In the genomic region with DNA sequence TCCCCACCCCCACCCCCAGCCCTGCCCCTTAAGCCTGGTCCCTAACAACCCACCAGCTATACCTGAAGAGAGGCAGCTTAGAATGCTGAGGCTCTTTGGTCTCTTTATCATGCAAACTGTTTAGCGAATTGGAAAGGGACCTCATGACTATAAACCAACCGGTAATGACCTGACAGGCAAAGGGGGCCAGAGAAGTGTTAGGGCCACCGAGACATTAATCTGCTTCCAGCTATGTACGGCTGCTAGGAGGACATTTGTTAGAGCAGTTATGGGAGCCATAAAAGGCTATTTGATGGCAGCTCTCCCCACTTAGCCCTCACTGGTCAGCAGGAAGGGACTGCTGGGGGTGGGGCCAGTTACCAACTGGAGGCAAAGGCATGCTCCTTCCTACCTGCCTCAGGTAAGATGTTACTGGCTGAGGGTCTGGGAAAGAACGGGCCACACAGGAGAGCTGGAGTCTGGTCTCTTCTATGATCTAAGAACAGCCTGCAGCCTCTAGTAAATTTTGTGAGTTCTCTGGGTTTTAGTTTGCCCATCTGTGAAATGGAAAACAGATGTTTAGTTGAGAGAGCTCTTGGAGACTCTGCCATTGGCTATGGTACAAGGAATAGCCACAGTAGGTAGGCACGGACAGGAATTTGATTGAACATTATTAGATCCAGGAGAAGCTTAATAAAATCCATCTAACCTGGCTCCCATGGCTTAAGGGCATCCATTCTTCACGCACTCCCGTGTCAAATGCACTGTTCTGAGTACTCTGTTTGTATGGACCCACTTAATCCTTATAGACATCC, we compare ENCODE assay signal across 29 mouse cellular contexts.
DNase-seq lines count a peak whose midpoint lies in the region; ATAC-seq lines count a peak whose summit lies in the region.
"Had no signal": no experiment of that assay in that cellular context is flagged by ENCODE, and none has a peak within 500 bp of the region (broad histone marks: within the 10 kb centered on the region; RNA-seq: fewer than 3 reads in every experiment).

No protein-coding gene starts in this region.

- H3K9ac ChIP-seq in embryonic facial prominence, embryonic 11.5 days (replicated peaks; ENCODE audit: low read length) = no peak overlapping the region
- no peak overlapping the region for H3K9ac ChIP-seq in liver, embryonic 15.5 days
- H3K9ac ChIP-seq in limb, embryonic 13.5 days = no peak overlapping the region
- H3K9ac ChIP-seq: embryonic facial prominence, embryonic 15.5 days; hindbrain, embryonic 13.5 days; kidney, embryonic 15.5 days; lung, embryonic 14.5 days; midbrain, embryonic 15.5 days had no signal

- peak; percentile 55; the same call in 1 of the 2 replicates for ATAC-seq in embryonic facial prominence, embryonic 11.5 days (replicated peaks; ENCODE audit: insufficient number of reproducible peaks, low FRiP score, low TSS enrichment, low read depth)
- ATAC-seq in liver, embryonic 15.5 days (ENCODE audit: insufficient read depth) = no peak
- ATAC-seq in limb, embryonic 13.5 days (ENCODE audit: low FRiP score, low read depth) = no peak; the same call in 1 of the 2 replicates
- ATAC-seq: forebrain, embryonic 14.5 days; inflammation-experienced regulatory T-cells, adult 6 months; midbrain, embryonic 15.5 days had no signal

- no peaks in the 10 kb centered on the region for H3K4me1 ChIP-seq in embryonic facial prominence, embryonic 11.5 days (ENCODE audit: control insufficient read depth, insufficient read depth, low read length)
- H3K4me1 ChIP-seq in embryonic facial prominence, embryonic 10.5 days = peaks cover 39% of the 10 kb centered on the region
- H3K4me1 ChIP-seq in liver, embryonic 15.5 days (replicated peaks) = peaks cover 82% of the 10 kb centered on the region
- H3K4me1 ChIP-seq in limb, embryonic 13.5 days = peaks cover 34% of the 10 kb centered on the region
- H3K4me1 ChIP-seq: kidney, embryonic 15.5 days had no signal

- no peak overlapping the region; the same call in 1 of the 2 replicates for H3K27ac ChIP-seq in embryonic facial prominence, embryonic 11.5 days (replicated peaks; ENCODE audit: low read depth, low read length)
- no peak overlapping the region for H3K27ac ChIP-seq in embryonic facial prominence, embryonic 10.5 days (replicated peaks)
- peak overlapping the region; percentile 97; the same call in 1 of the 2 replicates for H3K27ac ChIP-seq in liver, embryonic 15.5 days (replicated peaks)
- H3K27ac ChIP-seq in limb, embryonic 13.5 days = no peak overlapping the region
- H3K27ac ChIP-seq: embryonic facial prominence, embryonic 15.5 days; hindbrain, embryonic 13.5 days; kidney, embryonic 15.5 days; layer of hippocampus, adult 2 months; left cerebral cortex, adult 2 months; midbrain, embryonic 10.5 days; midbrain, embryonic 15.5 days had no signal

- peak; percentile 61 for DNase-seq in embryonic facial prominence, embryonic 11.5 days (ENCODE audit: low spot score)
- DNase-seq in embryonic facial prominence, embryonic 10.5 days (ENCODE audit: low spot score) = no peak
- DNase-seq in liver = no peak
- peak; percentile 74 for DNase-seq in forelimb bud, embryonic 11.5 days (ENCODE audit: low read depth, low spot score)
- DNase-seq in cerebellum, postnatal 14 days = no peak
- DNase-seq: adrenal gland, adult 8-10 months; cerebellum, adult 9-10 months; embryo, embryonic 11 days; gastrocnemius, postnatal 25 days; heart, adult 18-20 months; heart, postnatal 36 days; kidney, adult 11 months; kidney, postnatal 36 days; lung, embryonic 14.5 days; lung, postnatal 14 days; thymus, postnatal 14 days had no signal

- 46% methylated on average over 8 of the region's 8 CpGs for WGBS in embryonic facial prominence, embryonic 11.5 days
- 45% methylated on average over 8 of the region's 8 CpGs for WGBS in embryonic facial prominence, embryonic 10.5 days
- 62% methylated on average over 8 of the region's 8 CpGs for WGBS in liver, embryonic 15.5 days (ENCODE audit: insufficient replicate concordance)
- WGBS in limb, embryonic 13.5 days = 5% methylated on average over 8 of the region's 8 CpGs

- no peak overlapping the region for H3K4me3 ChIP-seq in embryonic facial prominence, embryonic 11.5 days (ENCODE audit: low read depth, low read length)
- H3K4me3 ChIP-seq in embryonic facial prominence, embryonic 10.5 days = no peak overlapping the region
- H3K4me3 ChIP-seq in liver, embryonic 15.5 days (replicated peaks) = no peak overlapping the region
- H3K4me3 ChIP-seq in limb, embryonic 13.5 days = no peak overlapping the region
- H3K4me3 ChIP-seq: embryonic facial prominence, embryonic 15.5 days; hindbrain, embryonic 13.5 days; kidney, embryonic 15.5 days; layer of hippocampus, adult 2 months; left cerebral cortex, adult 2 months; midbrain, embryonic 10.5 days; midbrain, embryonic 15.5 days had no signal

- H3K4me2 ChIP-seq in embryonic facial prominence, embryonic 11.5 days (ENCODE audit: low read depth, low read length) = no peak overlapping the region
- no peak overlapping the region for H3K4me2 ChIP-seq in liver, embryonic 15.5 days
- H3K4me2 ChIP-seq in limb, embryonic 13.5 days (replicated peaks) = peak overlapping the region; percentile 38
- H3K4me2 ChIP-seq: embryonic facial prominence, embryonic 15.5 days; heart, embryonic 11.5 days; hindbrain, embryonic 13.5 days; kidney, embryonic 15.5 days; lung, embryonic 14.5 days; midbrain, embryonic 15.5 days had no signal

- no peaks in the 10 kb centered on the region for H3K9me3 ChIP-seq in embryonic facial prominence, embryonic 11.5 days (replicated peaks; ENCODE audit: control insufficient read depth, low read length)
- no peaks in the 10 kb centered on the region for H3K9me3 ChIP-seq in embryonic facial prominence, embryonic 10.5 days
- H3K9me3 ChIP-seq in liver, embryonic 15.5 days (replicated peaks) = no peaks in the 10 kb centered on the region
- 0 out of 2 replicates have a peak, but pooled peaks cover under 1% of the 10 kb centered on the region for H3K9me3 ChIP-seq in limb, embryonic 13.5 days
- H3K9me3 ChIP-seq: embryonic facial prominence, embryonic 15.5 days; hindbrain, embryonic 13.5 days; kidney, embryonic 15.5 days; midbrain, embryonic 10.5 days; midbrain, embryonic 15.5 days had no signal

- no peaks in the 10 kb centered on the region for H3K27me3 ChIP-seq in embryonic facial prominence, embryonic 11.5 days (ENCODE audit: control insufficient read depth, insufficient read depth, low read length)
- 0 out of 2 replicates have a peak, but pooled peaks cover 6% of the 10 kb centered on the region for H3K27me3 ChIP-seq in embryonic facial prominence, embryonic 10.5 days (replicated peaks; ENCODE audit: low read depth, poor library complexity, severe bottlenecking)
- H3K27me3 ChIP-seq in liver, embryonic 15.5 days = no peaks in the 10 kb centered on the region
- peaks cover 14% of the 10 kb centered on the region; the same call in 1 of the 2 replicates for H3K27me3 ChIP-seq in limb, embryonic 13.5 days
- H3K27me3 ChIP-seq: CH12.LX; embryonic facial prominence, embryonic 15.5 days; hindbrain, embryonic 13.5 days; midbrain, embryonic 15.5 days had no signal

- H3K36me3 ChIP-seq in embryonic facial prominence, embryonic 11.5 days (replicated peaks; ENCODE audit: control insufficient read depth, insufficient read depth, low read depth, low read length) = no peaks in the 10 kb centered on the region
- H3K36me3 ChIP-seq in embryonic facial prominence, embryonic 10.5 days (replicated peaks) = no peaks in the 10 kb centered on the region
- H3K36me3 ChIP-seq in liver, embryonic 15.5 days (replicated peaks) = no peaks in the 10 kb centered on the region
- H3K36me3 ChIP-seq in limb, embryonic 13.5 days = no peaks in the 10 kb centered on the region
- H3K36me3 ChIP-seq: embryonic facial prominence, embryonic 15.5 days; hindbrain, embryonic 13.5 days; kidney, embryonic 15.5 days; midbrain, embryonic 10.5 days; midbrain, embryonic 15.5 days had no signal

Comparison
In these comparisons a context has a peak if more than half of its experiments do, and no peak if none do; other contexts are left out.
1. DNase-seq: peak in embryonic facial prominence, embryonic 11.5 days (single experiment) and forelimb bud, embryonic 11.5 days (single experiment); none in embryonic facial prominence, embryonic 10.5 days (single experiment), liver (single experiment) and cerebellum, postnatal 14 days (0 of 2).